Mouse (Mus musculus): Measurements from ENCODE around the gene Fam76a. TPM values are rescaled to one million over a fixed set of nuclear protein-coding genes. Genes with fewer than 3 reads are reported as not detected.

Fam76a gene
- polyA plus RNA-seq, 1 experiment: not detected

- 0 out of 2 replicates have a peak overlapping the region, but pooled peaks have one; percentile 2 for H3K27ac ChIP-seq (ENCODE audit: insufficient read depth, low read depth, low read length)
- TF ChIP-seq POLR2A (IDR thresholded peaks at IDR 0.05; ENCODE audit: insufficient read depth, low read depth, low read length): no peak
- no peak for TF ChIP-seq CTCF (IDR thresholded peaks at IDR 0.05; ENCODE audit: insufficient read depth, low read depth, low read length)
- 65% methylated on average over 13 of the region's 13 CpGs for WGBS
- H3K4me3 ChIP-seq (ENCODE audit: insufficient read depth, low read depth, low read length): no peak overlapping the region
- H3K4me1 ChIP-seq (ENCODE audit: control insufficient read depth, insufficient read depth, low read length): peaks cover 23% of the 10 kb centered on the region
These were observed 38.7 kb upstream of the Fam76a start for GRCm38 (mm10) chr4:132960864-132961639.

GRCm38 (mm10) chr4:132960313-132960712 is 38.0 kb upstream of the Fam76a start:
- Histone ChIP-seq H3K27ac (ENCODE audit: insufficient read depth, low read depth, low read length) (peak overlapping the region; percentile 43; the same call in 1 of the 2 replicates), H3K4me3 (ENCODE audit: insufficient read depth, low read depth, low read length) (no peak overlapping the region), H3K4me1 (ENCODE audit: control insufficient read depth, insufficient read depth, low read length) (peaks cover 28% of the 10 kb centered on the region)
- TF ChIP-seq CTCF (IDR thresholded peaks at IDR 0.05; ENCODE audit: insufficient read depth, low read depth, low read length): no peak
- no peak for TF ChIP-seq POLR2A (IDR thresholded peaks at IDR 0.05; ENCODE audit: insufficient read depth, low read depth, low read length)
- WGBS: 74% methylated on average over 5 of the region's 5 CpGs

GRCm38 (mm10) chr4:132959679-132960045 is 37.3 kb upstream of the Fam76a start:
- H3K27ac ChIP-seq (ENCODE audit: insufficient read depth, low read depth, low read length): peak overlapping the region; percentile 43
- H3K4me3 ChIP-seq (ENCODE audit: insufficient read depth, low read depth, low read length): no peak overlapping the region
- 58% methylated on average over 3 of the region's 3 CpGs for WGBS

GRCm38 (mm10) chr4:132958741-132959678 is 36.7 kb upstream of the Fam76a start:
- no peak for TF ChIP-seq POLR2A (IDR thresholded peaks at IDR 0.05; ENCODE audit: insufficient read depth, low read depth, low read length)
- no peak for TF ChIP-seq CTCF (IDR thresholded peaks at IDR 0.05; ENCODE audit: insufficient read depth, low read depth, low read length)
- H3K4me1 ChIP-seq (ENCODE audit: control insufficient read depth, insufficient read depth, low read length): peaks cover 27% of the 10 kb centered on the region
- 28% methylated on average over 10 of the region's 10 CpGs for WGBS
- no peak overlapping the region for H3K4me3 ChIP-seq (ENCODE audit: insufficient read depth, low read depth, low read length)
- peak overlapping the region; percentile 43 for H3K27ac ChIP-seq (ENCODE audit: insufficient read depth, low read depth, low read length)

More at GRCm38 (mm10) chr4:132959679-132960045, 37.3 kb upstream of the Fam76a start:
- peaks cover 28% of the 10 kb centered on the region for H3K4me1 ChIP-seq (ENCODE audit: control insufficient read depth, insufficient read depth, low read length)
- TF ChIP-seq POLR2A (IDR thresholded peaks at IDR 0.05; ENCODE audit: insufficient read depth, low read depth, low read length) (no peak), CTCF (IDR thresholded peaks at IDR 0.05; ENCODE audit: insufficient read depth, low read depth, low read length) (no peak)

GRCm38 (mm10) chr4:132955395-132955791 is 33.0 kb upstream of the Fam76a start:
- Histone ChIP-seq H3K4me1 (ENCODE audit: control insufficient read depth, insufficient read depth, low read length) (peaks cover 16% of the 10 kb centered on the region), H3K27ac (ENCODE audit: insufficient read depth, low read depth, low read length) (no peak overlapping the region; the same call in 1 of the 2 replicates), H3K4me3 (ENCODE audit: insufficient read depth, low read depth, low read length) (no peak overlapping the region)
- WGBS: 33% methylated on average over 2 of the region's 2 CpGs
- TF ChIP-seq CTCF (IDR thresholded peaks at IDR 0.05; ENCODE audit: insufficient read depth, low read depth, low read length): no peak
- no peak for TF ChIP-seq POLR2A (IDR thresholded peaks at IDR 0.05; ENCODE audit: insufficient read depth, low read depth, low read length)

DNA sequence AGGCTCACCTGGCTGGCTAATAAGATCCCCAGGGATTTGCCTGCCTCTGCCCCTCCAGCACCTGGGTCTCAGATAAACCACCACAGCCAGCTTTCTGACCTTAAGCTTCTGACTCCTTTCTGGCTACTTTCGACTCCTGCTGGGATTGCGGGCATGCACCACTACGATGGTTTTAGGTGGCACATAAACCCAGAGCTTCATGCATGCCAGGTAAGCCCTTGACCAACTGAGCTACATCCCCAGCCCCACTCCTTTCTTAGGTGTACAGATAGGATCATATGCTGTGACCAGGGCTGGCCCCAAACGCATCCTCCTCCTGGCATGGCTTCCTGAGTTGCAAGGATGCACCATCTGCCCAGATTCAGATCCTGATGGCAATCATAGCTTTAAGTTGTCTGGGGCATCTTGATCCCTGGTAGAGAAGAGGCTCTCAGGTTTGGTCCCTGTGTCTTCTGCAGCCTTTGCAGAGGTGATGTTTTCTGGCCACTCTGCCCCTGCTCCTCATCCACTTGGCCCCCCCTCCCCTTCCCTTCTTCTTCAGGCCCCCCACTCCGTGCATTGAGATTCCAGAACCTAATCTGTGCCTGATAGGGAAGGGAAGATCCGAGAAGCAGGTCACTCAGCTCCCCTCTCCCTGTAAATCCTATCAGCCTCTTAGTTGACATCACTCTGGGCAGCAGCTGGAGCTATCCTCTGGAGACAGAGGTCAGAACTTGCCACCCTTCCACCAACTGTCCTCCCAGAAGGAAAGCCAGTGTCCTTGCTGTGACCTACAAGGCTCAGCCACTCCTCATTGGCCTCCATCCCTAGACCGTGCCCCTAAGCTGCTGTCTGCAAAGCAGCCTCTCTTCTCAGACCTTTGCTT is 32.4 kb upstream of the Fam76a start:
- 79% methylated on average over 7 of the region's 7 CpGs for WGBS
- Histone ChIP-seq H3K4me3 (ENCODE audit: insufficient read depth, low read depth, low read length) (no peak overlapping the region), H3K4me1 (ENCODE audit: control insufficient read depth, insufficient read depth, low read length) (peaks cover 15% of the 10 kb centered on the region), H3K27ac (ENCODE audit: insufficient read depth, low read depth, low read length) (no peak overlapping the region)
- no peak for TF ChIP-seq CTCF (IDR thresholded peaks at IDR 0.05; ENCODE audit: insufficient read depth, low read depth, low read length)

DNA sequence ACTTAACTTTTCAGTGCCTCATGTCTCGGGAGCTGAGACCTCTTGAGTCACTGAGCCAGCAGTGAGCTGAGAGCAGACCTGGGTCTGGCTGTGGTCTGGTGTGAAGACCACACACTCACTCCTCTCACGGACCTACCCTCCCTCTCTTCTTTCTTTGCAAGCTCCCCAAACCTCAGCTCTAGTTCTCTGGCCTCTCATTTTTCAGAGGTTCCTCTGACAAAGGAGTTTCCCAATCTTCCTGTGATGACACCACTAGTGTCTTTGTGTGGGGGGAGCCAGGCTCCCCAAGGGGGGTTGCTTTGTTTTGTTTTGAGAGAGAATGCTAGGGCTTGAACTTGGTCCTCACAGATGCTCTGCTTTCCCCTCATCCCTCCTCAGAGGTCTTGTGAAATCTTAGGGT is 28.6 kb upstream of the Fam76a start:
- H3K4me3 ChIP-seq (ENCODE audit: insufficient read depth, low read depth, low read length): no peak overlapping the region
- peaks cover 19% of the 10 kb centered on the region for H3K4me1 ChIP-seq (ENCODE audit: control insufficient read depth, insufficient read depth, low read length)
- H3K27ac ChIP-seq (ENCODE audit: insufficient read depth, low read depth, low read length): no peak overlapping the region
- TF ChIP-seq POLR2A (IDR thresholded peaks at IDR 0.05; ENCODE audit: insufficient read depth, low read depth, low read length) (no peak), CTCF (IDR thresholded peaks at IDR 0.05; ENCODE audit: insufficient read depth, low read depth, low read length) (no peak)
- 83% methylated on average over 2 of the region's 2 CpGs for WGBS

DNA sequence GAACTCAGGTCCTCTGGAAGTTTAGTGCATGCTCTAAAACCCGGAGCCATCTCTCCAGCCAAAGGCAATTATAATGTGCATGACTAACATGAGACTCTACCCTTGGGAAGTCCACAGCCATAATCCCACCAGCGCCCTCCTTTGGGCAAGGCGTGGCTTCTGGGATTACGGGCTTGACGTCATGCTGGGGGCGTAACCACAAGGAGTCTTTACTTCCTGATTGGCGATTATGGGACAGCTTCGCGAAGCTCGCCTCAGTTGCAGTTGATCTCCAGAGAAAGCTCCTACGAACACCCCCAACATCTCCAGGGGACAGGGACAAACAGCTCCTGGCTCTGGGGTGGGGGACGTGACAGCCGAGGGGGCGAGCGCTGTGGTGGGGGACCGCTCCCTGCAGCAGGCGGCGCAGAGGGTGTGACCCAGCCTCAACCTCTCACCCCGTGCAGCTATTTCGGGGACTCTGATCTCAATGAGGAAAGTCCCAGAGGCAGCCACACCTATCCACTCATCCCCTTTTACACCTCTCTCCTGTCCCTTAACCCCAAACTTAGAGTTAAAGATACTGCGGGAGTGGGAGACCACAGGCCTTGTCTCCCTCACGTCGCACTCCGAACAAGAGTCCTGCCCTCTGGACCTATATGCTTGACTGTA is 27.6 kb upstream of the Fam76a start:
- H3K4me3 ChIP-seq (ENCODE audit: insufficient read depth, low read depth, low read length): no peak overlapping the region
- WGBS: 49% methylated on average over 24 of the region's 24 CpGs
- no peak overlapping the region for H3K27ac ChIP-seq (ENCODE audit: insufficient read depth, low read depth, low read length)
- TF ChIP-seq POLR2A (IDR thresholded peaks at IDR 0.05; ENCODE audit: insufficient read depth, low read depth, low read length) (no peak), CTCF (IDR thresholded peaks at IDR 0.05; ENCODE audit: insufficient read depth, low read depth, low read length) (no peak)
- H3K4me1 ChIP-seq (ENCODE audit: control insufficient read depth, insufficient read depth, low read length): peaks cover 19% of the 10 kb centered on the region
